Mouse (Mus musculus) thymus, adult 18-20 months (tissue): ENCODE data around the gene Rab13.

Experiments
- DNase-seq, 2 experiments: peaks; one replicate each; pipeline ENCODE4 v3.0.0; 2022; ENCODE audit warnings: mixed read lengths in 2 of 2

The Rab13 gene

DNA sequence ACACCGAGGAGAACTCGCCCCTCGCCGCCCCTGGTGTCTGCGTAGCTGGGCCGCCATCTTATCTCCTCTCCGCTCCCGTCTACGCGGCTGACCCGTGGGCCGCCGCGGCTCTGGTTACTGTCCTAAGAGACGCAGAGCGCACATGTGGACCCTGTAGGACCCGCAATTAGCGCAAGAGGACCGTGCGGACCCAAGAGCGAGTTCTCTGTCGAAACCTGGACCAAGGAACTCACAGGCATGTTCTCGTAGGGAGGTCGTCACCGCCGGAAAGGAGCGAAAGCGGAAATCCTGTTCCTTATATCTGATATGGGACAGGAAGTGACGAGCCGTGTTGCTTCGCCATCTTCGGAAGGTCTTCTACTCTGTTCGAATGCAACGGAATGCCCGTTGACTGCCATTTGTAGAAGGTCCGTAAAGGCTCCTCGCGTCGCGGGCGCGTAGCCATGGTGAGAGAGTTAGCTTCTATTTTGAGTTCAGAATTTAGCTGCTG lies at the start of gene Rab13, which contains the start of gene Rps27:
Gene Rab13, plus strand, starts transcription at position 319 of the 490 bp plus-strand sequence.
Gene Rps27, minus strand, starts transcription at position 275 of the 490 bp plus-strand sequence.
- DNase-seq: peak; percentile 74 to 87

DNA sequence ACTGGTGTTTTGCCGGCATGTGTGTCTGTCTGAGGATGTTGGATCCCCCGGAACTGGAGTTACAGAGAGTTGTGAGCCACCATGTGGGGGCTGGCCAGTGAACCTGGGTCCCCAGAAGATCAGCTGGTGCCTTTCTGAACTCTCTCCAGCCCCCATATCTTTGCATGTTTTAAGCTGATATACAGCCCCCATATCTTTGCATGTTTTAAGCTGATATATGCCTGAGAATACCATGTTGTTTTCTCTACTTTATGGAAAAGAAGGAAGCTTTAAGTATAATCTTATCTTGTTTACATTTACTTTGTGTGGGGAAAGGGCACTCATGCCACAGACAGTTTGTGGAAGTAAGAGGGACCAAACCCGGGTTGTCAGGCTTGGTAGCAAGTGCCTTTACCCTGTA lies 33.9 kb upstream of the Rab13 start:
- DNase-seq: no peak

DNA sequence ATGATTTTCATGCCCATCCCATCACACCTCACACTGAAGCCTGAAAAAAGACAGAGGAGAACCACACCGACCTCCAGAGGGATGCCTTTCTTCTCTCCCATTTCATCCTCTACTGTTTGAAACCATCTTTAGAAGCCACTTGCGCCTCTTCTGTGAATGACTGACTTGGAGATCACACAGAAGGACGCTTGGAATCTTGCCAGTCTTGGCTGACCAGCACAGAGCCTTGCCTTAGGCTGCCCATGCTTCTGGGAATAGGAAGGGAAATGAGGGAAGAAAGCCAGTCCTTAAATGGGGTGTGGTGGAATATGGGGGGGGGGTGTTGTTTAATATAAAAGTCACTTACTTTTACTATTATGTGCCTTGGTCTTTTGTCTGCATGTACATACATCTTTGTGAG lies 29.9 kb upstream of the Rab13 start:
- DNase-seq: no peak

DNA sequence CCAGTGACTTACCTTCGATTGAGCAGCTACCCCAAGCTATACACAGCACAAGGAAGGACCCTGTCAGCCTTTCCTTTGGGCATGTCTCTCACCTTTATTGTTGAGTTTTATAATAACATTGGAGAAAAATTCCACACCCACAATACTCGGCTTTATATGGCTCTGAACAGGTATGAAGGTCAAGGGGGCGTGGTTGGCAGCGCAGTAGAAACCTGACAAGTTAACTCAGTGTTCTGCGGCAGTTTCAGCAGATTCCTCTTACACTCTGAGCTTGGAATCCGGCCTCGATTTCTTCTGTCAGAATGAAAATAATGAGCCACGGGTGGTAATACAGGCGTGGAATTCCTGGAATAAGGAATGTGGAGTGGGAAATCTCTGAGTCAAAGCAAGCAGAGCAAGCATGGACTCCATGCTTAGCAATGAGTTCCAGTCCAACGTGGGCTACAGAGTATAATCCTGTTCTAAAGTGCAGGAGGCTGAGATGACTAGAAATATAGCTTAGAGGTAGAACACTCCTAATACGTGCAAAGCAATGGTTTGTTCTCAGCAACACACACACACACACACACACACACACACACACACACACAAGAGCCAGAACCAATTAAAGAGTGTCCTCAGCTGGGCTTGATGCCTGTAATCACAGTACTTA lies 22.5 kb upstream of the Rab13 start:
- DNase-seq: no peak

DNA sequence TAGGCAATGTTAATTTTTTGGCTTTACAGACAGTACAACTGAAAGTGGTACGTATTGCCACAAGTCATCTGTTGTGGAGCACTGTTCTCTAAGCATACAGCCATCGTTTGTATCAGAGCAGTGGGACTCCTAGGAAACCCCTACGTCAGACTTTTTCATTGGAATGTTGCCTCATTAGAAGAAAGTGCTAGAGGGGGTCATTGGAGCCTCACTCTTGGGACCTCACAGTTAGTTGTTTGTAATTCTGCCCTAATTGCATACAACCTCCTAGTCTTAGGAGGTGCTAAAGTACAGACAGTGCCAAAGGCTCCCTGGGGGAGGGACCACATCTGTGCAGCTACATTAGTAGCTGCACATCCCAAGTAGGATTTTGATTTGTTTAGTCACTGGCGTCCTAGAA lies 18.7 kb upstream of the Rab13 start:
- no peak for DNase-seq

DNA sequence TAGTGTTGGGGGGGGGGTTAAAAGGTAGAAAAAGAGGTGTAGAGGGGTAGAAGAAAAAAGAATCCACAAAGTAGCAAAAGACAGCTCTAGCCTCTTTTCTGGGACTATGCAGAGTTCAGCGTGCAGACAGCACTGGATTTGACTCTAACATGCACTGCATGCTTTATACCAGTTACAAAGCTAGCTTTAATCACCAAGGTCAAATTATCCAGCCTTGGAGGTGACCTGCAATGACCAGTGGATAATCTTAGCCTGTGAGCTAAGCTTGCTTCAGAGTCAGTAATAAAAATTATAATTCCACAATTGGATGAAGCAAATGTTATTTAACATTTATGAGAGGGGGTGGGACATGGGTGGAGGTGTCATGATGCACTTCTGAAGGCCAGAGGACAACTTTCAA lies 17.9 kb upstream of the Rab13 start:
- no peak for DNase-seq

DNA sequence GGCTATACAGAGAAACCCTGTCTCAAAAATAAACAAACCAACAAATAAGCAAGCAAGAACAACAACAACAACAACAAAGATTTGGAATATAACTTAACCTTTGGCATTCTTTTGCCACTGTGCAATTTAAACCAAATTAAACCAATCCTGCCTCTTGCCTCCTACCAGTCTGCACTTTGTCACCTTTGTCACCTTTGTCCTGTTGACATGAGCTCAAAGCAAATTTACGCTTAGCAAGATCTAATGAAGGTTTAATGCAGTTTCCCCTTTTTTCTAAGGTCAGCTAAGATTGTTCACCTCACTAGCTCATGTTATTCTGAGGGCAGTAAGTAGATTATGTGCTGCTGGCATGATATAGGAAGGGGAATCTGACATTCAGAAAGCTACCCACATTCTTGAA lies 15.9 kb upstream of the Rab13 start:
- DNase-seq: no peak

DNA sequence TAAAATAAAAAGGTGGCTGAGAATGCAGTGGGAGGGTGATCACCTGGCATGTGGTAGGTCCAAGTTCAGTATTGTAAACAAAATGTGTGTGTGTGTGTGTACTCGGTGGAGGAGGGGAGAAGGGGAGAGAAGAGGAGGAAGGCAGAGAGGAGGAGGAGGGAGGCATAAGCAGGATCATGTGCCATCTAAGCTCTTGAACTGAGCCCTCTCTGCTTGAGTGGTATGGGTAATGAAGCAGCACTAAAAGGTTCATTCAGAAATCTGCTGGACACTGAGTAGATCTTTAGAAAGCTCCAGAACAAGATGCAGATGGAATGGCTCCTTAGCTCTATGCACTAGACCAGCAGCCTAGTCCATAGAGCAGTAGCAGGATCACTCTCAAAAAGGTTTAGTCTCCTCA lies 10.6 kb upstream of the Rab13 start:
- DNase-seq: no peak

DNA sequence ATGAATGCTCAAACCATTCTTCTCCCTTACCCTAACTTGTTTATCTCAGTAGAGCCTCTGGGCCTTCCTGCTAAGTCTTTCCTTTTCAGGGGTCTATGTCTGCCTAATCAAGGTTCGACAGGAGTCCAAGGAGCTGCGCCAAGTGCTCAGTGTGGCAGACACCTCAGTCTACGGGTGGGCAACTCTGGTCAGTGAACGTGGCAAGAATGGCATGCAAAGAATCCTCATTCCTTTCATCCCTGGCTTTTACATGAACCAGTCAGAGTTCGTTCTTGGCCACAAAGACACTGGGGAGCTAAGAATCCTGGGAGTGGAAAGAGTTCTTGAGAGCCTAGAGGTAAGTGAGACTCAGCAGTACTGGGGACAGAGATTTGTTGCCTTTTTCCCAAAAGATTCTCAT lies 9.9 kb upstream of the Rab13 start:
- DNase-seq: no peak

DNA sequence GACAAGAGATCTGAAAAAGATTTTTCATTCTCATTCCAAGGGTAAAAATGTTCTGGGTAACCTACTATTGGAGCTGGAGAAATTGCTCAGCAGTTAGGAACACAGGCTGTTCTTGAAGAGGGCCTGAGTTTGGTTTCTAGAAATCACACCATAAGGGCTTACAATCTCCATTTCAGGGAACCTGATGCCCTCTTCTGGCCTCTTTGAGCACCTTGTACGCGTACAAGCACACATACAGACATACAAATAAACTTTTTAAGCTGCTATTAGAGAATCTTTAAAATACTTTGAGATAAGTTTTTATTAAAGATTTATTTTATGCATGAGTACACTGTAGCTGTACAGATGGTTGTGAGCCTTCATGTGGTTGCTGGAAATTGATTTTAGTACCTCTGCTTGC lies 8.9 kb upstream of the Rab13 start:
- DNase-seq: no peak

DNA sequence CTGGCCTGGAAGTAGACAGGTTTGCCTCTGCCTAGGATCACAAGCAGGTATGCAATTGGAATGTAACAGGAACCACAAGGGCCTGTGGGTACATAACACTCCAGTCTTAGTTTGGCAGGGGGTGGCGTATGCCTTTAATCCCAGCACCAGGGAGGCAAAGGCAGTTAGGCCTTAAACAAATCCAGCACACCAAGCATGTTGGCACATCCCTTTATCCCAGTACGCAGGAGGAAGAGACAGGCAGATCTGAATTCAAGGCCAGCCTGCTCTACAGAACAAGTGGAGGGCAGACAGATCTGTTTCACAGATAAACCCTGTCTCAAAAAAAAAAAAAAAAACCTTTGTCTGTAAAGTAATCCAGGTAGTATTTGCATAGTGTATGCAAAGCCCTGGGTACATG lies 4.8 kb upstream of the Rab13 start:
- DNase-seq: no peak

DNA sequence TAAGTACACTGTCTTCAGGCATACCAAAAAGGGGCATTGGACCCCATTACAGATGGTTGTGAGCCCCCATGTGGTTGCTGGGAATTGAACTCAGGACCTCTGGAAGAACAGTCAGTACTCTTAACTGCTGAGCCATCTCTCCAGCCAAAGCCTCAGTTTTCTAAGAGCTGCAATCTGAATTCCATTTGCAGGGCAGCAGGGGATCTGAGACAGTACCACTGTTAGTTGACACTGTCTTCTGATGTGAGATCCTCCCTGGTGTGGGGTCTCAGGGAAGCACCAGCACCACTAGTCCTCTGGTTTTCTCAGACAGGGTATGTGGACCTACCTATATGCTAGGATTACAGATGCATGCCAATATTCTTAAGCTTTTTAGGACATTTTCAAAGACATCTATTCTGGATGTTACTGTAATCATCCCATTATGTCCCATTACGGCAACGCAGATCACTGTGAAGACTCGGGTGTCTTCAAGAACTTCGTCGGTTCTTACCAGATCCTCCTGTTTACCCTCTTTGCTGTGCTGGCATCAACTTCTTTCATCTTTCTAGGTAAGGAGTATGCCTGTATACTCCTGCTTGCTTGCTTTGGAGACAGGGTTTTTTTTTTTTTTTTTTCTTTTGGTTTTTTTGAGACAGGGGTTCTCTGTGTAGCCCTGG lies 3.5 kb upstream of the Rab13 start:
- DNase-seq: no peak

DNA sequence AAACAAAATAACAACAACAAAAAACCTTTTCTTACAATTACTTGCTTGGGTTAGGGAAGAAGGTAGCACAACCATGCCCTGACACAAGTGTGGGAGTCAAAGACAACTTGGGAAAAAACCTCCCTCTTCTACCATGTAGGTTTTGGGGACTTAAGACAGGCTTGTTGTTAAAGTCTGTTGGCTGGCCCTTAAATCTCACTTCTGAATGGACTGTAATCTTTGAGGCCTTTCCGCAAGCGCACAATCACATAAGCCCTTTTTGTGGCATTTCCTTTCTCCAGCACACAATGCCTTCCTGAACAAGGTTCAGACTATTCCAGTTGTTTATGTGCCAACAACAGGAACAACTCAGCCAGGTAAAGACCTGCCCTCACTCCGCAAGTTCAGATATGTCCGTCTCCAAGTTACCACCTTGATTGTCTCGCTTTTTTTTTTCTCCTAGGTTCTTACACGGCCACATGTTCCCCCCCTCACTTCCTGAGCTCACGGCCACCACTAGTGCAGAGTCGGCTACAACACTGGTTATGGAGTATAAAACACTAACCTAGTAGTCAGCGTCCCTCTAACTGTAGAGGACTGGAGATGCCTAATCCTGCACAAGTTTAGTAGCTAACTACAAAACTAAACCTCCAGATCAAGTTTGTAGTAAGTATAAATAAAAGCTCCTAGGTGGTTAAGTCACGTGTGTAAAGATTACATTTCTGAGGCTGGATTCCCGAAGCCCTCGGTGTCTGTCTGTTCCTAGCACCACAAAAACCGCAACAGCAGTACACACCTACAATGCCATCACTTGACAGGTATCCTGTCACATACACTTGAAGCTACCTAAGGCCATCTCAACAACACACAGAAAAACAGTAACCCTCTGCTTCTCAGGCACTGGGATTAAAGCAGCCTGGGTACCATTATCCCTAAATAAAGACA lies 1.8 kb upstream of the Rab13 start:
- DNase-seq: no peak

DNA sequence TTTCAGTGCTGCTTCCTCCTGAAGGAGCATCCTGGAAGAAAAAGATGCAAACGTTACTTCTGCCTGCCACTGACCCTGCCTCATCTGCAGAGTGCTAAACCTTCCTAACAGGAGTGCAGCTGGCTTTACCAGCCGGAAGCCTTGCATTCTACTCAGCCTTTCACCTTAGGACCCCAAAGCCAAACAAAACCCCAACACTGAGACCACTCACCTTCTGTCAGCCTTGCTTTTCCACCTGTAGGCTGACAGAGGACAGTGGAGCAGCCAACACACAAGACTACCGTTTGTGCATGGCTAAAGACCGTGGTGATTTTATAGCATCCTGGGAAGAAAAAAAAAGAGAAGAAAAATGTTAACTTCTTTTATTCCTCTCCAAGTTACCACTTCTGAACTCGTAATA lies 772 bp upstream of the Rab13 start:
- no peak for DNase-seq

DNA sequence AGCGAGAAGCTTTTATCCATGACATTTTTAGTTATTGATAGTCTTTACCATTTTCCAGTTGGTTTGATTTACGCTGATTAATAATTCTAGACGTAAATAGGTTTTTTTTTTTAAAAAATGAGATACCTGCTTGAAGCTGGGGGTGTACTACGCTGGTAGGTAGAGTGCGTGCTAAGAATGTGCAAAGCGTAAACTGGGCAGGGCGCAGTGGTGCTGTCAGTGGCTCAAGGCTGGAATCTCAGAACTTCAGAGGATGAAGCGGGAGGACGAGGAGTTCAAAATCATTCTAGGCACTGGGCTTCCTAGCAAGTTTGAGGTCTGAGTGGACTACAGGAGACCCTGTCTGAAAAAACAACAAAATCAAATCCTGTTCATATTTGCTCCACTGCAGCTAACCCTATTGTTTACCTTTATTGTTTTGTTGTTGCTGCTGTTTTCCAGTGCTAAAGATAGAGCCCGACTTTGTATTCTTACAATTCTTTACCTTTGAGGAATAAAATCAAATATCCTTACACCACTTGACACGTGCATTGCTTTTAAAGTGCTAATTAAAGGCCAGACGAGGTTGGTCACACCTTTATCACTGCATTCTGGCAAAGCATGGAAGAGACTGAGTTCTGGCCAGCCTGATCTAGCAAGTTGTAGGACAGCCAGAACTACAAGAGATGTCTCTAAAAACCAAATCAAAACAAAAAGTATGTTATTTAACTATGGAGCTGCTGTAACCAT lies 625 bp downstream of the Rab13 start:
- DNase-seq: no peak

DNA sequence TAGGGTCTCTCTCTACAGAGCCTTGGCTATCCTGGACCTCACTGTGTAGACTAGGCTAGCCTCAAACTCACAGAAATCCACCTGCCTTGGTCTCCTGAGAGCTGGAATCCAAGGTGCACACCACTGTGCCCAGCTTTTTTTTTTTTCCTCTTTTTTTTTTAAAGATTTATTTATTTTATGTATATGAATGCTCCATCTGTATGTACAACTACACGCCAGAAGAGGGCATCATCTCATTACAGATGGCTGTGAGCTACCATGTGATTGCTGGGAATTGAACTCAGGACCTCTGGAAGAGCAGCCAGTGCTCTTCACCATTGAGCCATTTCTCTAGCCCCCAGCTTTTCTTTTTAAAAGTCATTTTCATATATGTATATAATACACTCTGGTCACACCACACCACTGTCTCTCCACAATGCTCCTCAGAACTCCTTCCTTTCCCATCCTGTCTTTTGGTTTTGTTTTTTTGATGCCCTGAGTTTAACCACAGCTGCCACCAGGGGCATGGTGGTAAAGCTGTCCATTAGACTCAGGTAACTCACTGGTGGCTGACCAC lies 2.4 kb downstream of the Rab13 start:
- DNase-seq: no peak

DNA sequence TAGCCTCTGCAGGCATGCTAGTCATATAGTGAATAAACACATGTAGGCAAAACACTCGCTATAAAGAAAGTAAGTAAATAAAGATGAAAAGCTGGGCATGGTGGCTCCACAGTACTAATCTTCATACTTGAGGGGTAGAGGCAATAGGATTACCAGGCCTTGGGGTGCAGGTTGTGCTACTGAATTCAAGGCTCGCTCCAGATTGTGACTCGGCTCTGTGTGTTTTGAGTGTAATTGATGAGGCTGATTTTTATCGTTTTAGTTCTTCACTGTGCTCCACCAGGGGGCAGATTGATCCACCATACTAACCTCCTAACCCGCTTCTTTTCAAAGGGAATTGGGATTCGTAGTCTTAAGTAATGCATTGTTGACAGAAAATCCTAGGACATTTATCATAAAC lies 6.6 kb downstream of the Rab13 start:
- no peak for DNase-seq

DNA sequence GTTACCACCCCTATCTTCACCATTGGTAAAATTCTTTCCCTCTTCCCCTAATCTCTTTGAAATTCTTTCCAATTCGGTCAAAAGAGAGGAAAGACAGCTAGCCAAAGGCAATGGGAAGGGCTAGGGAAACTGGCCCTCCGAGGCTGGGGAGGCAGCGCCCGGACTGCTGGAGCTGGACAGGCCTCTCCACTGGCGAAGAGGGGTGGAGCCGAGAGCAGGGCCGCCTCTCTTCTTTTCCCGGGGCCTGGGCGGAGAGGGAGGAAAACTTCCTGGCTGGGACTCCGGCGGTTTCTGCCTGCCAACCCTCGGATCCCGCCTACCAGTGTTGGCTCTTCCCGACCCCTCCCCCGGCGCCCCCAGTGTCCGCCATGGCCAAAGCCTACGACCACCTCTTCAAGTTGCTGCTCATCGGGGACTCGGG lies 7.0 kb downstream of the Rab13 start:
- peak in 1 of 2 experiments; percentile 33 for DNase-seq

DNA sequence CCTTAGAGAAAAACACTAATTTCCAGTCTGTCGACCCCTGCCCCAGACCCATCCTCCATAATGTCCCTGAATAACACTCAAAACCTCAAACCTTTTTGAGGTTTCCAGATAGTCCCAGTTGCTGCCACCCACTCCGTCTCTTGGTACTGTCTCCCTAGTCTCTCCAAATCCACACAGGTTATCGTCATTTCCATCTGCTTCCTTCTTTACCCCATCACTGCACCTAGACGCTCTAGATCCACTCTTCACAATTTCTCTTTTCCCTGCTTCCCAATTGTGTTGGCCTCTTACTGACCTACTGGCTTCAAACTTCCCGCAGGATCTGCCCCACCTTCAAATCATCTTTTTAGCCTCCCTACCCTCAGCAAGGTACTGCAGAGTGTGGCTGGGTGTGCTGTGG lies 7.6 kb downstream of the Rab13 start:
- DNase-seq: no peak

DNA sequence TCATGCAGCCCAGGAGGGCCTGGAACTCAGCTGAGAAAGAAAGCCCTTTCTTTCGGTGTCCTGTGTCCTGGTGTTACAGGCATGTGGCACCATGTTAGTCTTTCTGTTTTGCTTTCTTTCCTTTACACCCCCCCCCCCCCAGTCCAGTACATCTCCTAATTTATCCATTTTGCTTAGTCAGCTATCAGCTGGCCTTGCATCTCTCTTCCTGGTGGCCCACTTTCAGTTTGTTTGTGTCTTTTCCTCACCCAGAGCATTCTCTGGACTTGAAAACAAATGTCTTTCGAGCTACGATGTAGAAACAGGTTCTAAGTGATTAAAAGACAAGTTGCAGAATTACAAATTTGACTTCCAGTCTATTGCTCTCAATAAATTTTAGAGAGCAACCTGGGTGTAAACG lies 9.0 kb downstream of the Rab13 start:
- DNase-seq: no peak

DNA sequence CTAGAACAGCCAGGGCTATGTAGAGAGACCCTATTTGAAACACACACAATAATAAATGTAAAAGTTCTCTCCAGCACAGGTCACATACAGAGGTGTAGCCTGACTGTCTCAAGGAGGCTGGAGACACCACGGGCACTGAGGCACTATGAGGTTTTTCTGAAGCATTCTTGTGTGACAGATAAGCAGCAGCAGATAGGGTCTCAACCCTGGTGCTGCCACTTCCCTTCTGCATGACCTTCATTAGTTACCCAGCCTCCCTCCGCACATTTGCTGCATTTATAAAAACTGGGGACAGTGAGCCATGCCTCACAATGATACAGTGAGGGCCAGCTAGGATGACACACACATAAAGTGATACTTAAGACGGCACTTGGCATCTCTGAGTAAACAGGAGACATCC lies 9.4 kb downstream of the Rab13 start:
- no peak for DNase-seq

DNA sequence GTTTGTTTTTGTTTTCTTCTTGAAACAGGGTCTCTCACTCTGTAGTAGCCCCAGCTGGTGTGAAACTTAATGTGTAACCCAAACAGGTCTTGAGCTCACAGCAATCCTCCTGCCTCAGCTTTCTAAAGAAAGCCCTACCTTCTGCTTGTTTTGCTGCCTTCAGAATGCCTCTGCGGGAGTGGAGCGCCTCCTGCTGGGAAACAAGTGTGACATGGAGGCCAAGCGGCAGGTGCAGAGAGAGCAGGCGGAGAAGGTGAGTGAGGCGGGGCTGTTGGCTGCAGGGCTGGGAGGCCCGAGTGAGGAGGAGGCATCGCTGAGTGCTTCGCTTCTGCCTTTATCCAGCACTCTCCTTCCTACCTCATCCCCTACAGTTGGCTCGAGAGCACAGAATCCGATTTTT lies 10.8 kb downstream of the Rab13 start:
- DNase-seq: no peak

DNA sequence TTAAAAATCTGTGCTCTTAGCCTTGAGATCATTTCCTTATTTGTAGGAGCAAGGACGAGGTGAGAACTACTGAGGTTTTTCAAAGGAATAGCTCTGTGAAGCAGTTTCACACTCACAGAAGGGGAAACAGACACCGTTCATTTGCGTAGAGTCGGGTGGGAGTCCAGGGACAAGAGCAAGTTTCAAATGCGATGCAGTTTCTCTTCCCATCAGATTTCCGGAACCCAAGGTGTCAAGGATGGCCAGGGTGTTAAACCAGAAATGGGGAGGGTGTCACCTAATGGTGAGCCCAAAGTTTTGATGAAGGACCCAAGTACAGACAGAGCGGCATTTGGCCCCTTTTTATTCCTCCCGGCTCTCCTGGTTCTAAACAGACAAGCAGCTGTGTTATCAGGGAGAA lies 17.6 kb downstream of the Rab13 start:
- DNase-seq: no peak
